Mouse (Mus musculus): ENCODE data around the gene Ddt. TPM values are rescaled to one million over a fixed set of nuclear protein-coding genes. Genes with fewer than 3 reads are reported as not detected.

The Ddt gene
- 10 to 100 TPM; 53.6 to 54.5 TPM for total RNA-seq (2021)
- long read RNA-seq, experiment 1, transcript Ddt-201 (3 exons, 649 nt) = major isoform, 12 of 14 reads
- long read RNA-seq, experiment 1, partial matches to known transcripts = 1 of 14 reads
- long read RNA-seq, experiment 1, other reads (novel, unspliced or antisense) = 0 of 14 reads
- long read RNA-seq, experiment 2, transcript Ddt-201 (3 exons, 649 nt) = major isoform, 21 of 21 reads
- long read RNA-seq, experiment 2, partial matches to known transcripts = 0 of 21 reads
- long read RNA-seq, experiment 2, other reads (novel, unspliced or antisense) = 0 of 21 reads

GRCm38 (mm10) chr10:75772795-75773664, at the start of gene Ddt:
Gene Ddt, minus strand, starts transcription at chr10:75773414.
- peak; percentile 76 to 84 for DNase-seq (ENCODE audit: low spot score in 2 of 2)

DNA sequence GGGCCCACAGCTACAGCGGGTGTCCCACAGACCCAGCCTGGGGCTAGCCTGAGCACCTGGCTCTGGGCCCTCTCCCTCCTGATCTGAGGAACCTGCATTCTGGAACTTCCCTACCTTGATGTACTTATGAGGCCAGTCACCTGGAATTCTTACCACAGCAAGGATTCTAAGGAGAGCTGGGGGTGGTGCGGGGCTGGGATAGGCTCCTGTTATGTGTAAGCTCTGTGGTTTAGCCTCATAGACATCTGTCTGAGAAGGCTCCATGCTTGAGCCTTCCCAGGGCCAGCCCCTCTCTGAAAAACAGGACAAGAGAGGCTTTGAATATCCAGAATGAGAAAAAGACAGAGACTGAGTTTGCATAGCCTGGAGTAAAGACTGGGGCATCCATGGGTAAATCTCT, 49.2 kb upstream of the Ddt start, which contains the start of gene Gstt4:
Gene Gstt4, minus strand, starts transcription at position 101 of the 400 bp plus-strand sequence.
- no peak for DNase-seq (ENCODE audit: low spot score in 2 of 2)

- DNase-seq (ENCODE audit: low spot score in 2 of 2) = no peak
These were observed 46.7 kb upstream of the Ddt start for GRCm38 (mm10) chr10:75819882-75820281.

GRCm38 (mm10) chr10:75818641-75819040, 45.4 kb upstream of the Ddt start:
- DNase-seq (ENCODE audit: low spot score in 2 of 2) = no peak

GRCm38 (mm10) chr10:75804217-75804616, 31.0 kb upstream of the Ddt start:
- DNase-seq (ENCODE audit: low spot score in 2 of 2) = no peak

GRCm38 (mm10) chr10:75798176-75798696, 25.0 kb upstream of the Ddt start, which contains the start of gene Gstt1:
Gene Gstt1, minus strand, starts transcription at chr10:75798584.
- DNase-seq (ENCODE audit: low spot score in 2 of 2) = peak; percentile 43 to 44

GRCm38 (mm10) chr10:75797619-75798175, 24.5 kb upstream of the Ddt start:
- peak; percentile 50 to 64 for DNase-seq (ENCODE audit: low spot score in 2 of 2)

- no peak for DNase-seq (ENCODE audit: low spot score in 2 of 2)
These were observed 23.7 kb upstream of the Ddt start for GRCm38 (mm10) chr10:75796731-75797516.

DNA sequence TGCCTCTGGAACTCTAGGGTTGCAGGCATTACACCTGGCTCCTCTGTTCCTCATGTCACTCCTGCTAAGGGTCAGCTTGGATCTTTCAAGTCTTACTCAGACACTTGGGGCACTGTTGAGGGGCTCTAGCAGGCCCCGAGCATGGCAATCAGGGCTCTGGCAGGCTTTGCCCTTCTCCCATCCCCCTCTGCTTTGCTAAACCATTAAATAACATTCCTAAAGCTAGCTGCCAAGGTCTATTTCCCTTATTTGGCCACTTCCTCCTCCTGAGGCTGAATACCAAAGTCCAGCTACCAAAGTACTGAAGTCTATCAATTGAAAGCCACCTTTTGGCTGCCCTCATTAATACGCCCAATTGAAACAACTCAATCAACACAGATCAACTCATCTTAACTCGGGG, 21.7 kb upstream of the Ddt start:
- DNase-seq (ENCODE audit: low spot score in 2 of 2) = no peak

GRCm38 (mm10) chr10:75790773-75791172, 17.6 kb upstream of the Ddt start:
- DNase-seq (ENCODE audit: low spot score in 2 of 2) = no peak

DNA sequence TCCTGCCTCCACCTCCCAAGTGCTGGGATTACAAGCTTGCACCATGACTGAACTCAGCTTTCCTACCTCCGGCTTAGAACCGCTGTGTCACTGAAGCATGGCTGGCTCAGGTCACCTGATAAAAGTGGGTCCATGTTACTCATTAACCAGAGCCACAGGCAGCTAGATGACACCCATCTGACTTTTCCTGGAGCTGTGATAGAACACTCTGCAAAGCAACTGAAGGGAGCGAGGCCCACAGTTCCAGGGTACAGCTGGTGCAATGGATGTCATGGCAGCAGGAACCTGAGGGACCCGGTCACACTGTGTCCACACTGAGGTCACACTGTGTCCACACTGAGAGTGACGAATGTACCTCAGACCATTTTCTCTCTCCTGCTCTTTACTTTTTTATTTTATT, 16.6 kb upstream of the Ddt start:
- DNase-seq (ENCODE audit: low spot score in 2 of 2) = no peak

- DNase-seq (ENCODE audit: low spot score in 2 of 2) = no peak
These were observed 16.0 kb upstream of the Ddt start for GRCm38 (mm10) chr10:75789081-75789735.

GRCm38 (mm10) chr10:75788277-75788676, 15.1 kb upstream of the Ddt start:
- DNase-seq (ENCODE audit: low spot score in 2 of 2) = peak in 1 of 2 experiments; percentile 41

GRCm38 (mm10) chr10:75785442-75785841, 12.2 kb upstream of the Ddt start:
- DNase-seq (ENCODE audit: low spot score in 2 of 2) = no peak

DNA sequence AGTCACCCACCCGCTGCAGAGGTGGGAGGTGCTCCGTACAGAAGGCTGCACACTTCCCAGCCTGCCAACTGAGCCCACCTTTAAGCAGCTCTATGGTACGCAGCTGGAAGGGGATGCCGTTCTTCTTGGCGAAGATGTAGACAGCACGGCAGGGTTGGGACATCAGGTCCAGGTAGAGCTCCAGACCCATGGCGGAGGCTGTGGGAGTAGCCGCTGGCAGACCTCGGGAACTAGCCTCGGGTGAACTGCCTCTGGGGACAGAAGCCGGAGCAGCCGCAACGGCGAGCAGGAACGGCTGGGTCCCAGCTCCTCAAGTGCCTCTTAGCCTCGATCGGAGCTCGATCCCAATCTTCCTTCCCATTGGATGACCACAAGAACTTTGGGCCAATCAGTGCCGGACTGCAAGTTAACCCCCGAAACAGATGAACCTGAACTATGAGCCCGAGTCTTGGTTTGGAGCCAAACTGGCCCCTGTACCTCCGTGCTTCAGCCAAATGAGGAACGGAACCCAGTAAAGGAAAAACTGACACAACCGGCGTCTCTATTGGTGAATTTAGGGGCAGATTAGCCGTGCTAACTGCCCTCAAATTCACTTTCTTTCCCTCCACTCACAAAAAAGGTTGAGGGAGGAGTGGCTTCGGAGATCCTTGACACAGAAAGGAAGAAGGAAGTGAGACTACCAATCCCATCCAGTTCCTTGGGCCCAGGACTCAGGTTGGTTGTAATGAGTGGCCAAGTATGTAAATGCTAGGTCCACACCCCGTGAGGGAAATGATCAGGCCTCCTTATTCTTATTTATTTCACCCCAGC, 7.8 kb upstream of the Ddt start, which contains the start of the genes Gm20441 and Gstt3:
Gene Gm20441, minus strand, starts transcription at position 186 of the 810 bp plus-strand sequence.
Gene Gstt3, minus strand, starts transcription at position 646 of the 810 bp plus-strand sequence.
- no peak for DNase-seq (ENCODE audit: low spot score in 2 of 2)

- no peak for DNase-seq (ENCODE audit: low spot score in 2 of 2)
These were observed 6.3 kb upstream of the Ddt start for GRCm38 (mm10) chr10:75779206-75780174.

GRCm38 (mm10) chr10:75777885-75778284, 4.7 kb upstream of the Ddt start:
- no peak for DNase-seq (ENCODE audit: low spot score in 2 of 2)

- DNase-seq (ENCODE audit: low spot score in 2 of 2) = no peak
These were observed 3.3 kb upstream of the Ddt start for GRCm38 (mm10) chr10:75776562-75776961.

Measured in left cerebral cortex, adult 18-20 months (tissue).